Mouse (Mus musculus) bone marrow macrophage, adult 2 months (primary cell): ENCODE results near the gene Dmpk.

Experiments
- CTCF ChIP-seq: IDR thresholded peaks from 2 replicates; pipeline ENCODE4 v1.5.1; 2012; ENCODE audit warnings: low read depth, mild to moderate bottlenecking, low read length, moderate library complexity
- POLR2A ChIP-seq: IDR thresholded peaks from 2 replicates; pipeline ENCODE4 v1.6.1; 2012; ENCODE audit warnings: mild to moderate bottlenecking, low read depth, low read length, borderline replicate concordance

DNA sequence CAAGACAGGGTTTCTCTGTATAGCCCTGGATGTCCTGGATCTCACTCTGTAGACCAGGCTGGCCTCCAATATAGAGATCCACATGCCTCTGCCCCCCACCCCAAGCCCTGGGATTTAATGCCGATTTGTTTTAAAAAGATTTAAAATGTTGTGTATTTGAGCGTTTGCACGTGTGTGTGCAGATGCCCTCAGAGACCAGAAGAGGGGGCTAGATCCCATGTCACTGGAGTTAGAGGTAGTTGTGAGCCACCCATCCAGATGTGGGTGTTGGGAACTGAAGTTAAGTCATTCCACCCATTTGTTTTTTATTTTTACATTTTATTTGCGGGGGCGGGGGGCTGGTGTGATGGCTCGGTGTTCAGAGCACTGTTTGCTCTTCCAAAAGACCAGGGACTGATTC, 9.2 kb upstream of the Dmpk start:
- no peak for TF ChIP-seq CTCF
- TF ChIP-seq POLR2A, result no peak
